Mouse (Mus musculus): ENCODE measurements around the gene Vmac. TPM values are rescaled to one million over a fixed set of nuclear protein-coding genes. Genes with fewer than 3 reads are reported as not detected.

Vmac gene
- polyA plus RNA-seq, 1 experiment from 2014 or later = 16.7 TPM

GRCm38 (mm10) chr17:56706515-56706914, 11.3 kb downstream of the Vmac start:
- Histone ChIP-seq H3K4me2 (no peak overlapping the region), H3K36me3 (peaks cover 96% of the 10 kb centered on the region), H3K27me3 (no peaks in the 10 kb centered on the region), H3K4me1 (replicated peaks) (no peaks in the 10 kb centered on the region), H3K9ac (no peak overlapping the region), H3K9me3 (no peaks in the 10 kb centered on the region), H3K4me3 (no peak overlapping the region), H3K27ac (replicated peaks) (no peak overlapping the region)
- WGBS = 97% methylated on average over 1 of the region's 1 CpGs
- no peak for ATAC-seq (ENCODE audit: low FRiP score, low read depth)

GRCm38 (mm10) chr17:56703038-56703437, 14.8 kb downstream of the Vmac start:
- H3K27ac ChIP-seq (replicated peaks) = no peak overlapping the region
- H3K4me2 ChIP-seq = no peak overlapping the region
- no peaks in the 10 kb centered on the region for H3K27me3 ChIP-seq
- no peaks in the 10 kb centered on the region for H3K9me3 ChIP-seq
- no peak overlapping the region for H3K9ac ChIP-seq
- no peaks in the 10 kb centered on the region for H3K4me1 ChIP-seq (replicated peaks)
- no peak for ATAC-seq (ENCODE audit: low FRiP score, low read depth)
- H3K36me3 ChIP-seq = peaks cover 86% of the 10 kb centered on the region
- no peak overlapping the region for H3K4me3 ChIP-seq
- WGBS = 89% methylated on average over 4 of the region's 4 CpGs

GRCm38 (mm10) chr17:56700451-56700850, 17.4 kb downstream of the Vmac start:
- Histone ChIP-seq H3K36me3 (peaks cover 74% of the 10 kb centered on the region), H3K9ac (no peak overlapping the region), H3K4me1 (replicated peaks) (no peaks in the 10 kb centered on the region), H3K9me3 (no peaks in the 10 kb centered on the region), H3K27ac (replicated peaks) (no peak overlapping the region), H3K27me3 (no peaks in the 10 kb centered on the region), H3K4me2 (no peak overlapping the region), H3K4me3 (no peak overlapping the region)
- WGBS = 87% methylated on average over 2 of the region's 2 CpGs
- ATAC-seq (ENCODE audit: low FRiP score, low read depth) = no peak

DNA sequence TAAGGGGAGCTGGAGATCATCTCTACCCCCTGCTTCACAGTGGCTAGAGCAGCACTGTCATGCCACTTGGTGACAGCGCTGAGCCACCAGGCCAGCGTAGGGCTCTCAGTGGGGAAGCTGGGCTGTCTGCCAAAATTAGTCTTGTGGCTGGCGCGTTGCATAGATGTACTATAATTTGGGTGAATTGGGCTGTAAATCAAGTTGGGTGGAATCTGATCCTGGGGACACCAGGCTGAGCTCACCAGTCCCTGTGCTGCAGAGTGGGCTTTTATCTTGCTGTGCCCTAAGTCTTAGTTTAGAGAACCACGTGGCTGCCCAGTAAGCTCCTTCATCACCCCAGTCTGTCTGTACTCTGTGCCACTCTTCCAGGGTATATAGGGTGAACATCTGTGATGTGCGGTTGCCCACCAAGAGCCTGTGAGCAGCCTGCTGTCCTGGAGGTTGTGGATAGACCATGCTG, 23.9 kb downstream of the Vmac start:
- no peaks in the 10 kb centered on the region for H3K27me3 ChIP-seq
- no peak overlapping the region for H3K4me3 ChIP-seq
- 39% methylated on average over 6 of the region's 6 CpGs for WGBS
- ATAC-seq (ENCODE audit: low FRiP score, low read depth) = peak; percentile 52
- no peak overlapping the region for H3K9ac ChIP-seq
- H3K36me3 ChIP-seq = peaks cover 31% of the 10 kb centered on the region
- peaks cover 28% of the 10 kb centered on the region for H3K4me1 ChIP-seq (replicated peaks)
- no peaks in the 10 kb centered on the region for H3K9me3 ChIP-seq
- H3K27ac ChIP-seq (replicated peaks) = peak overlapping the region; percentile 52
- H3K4me2 ChIP-seq = no peak overlapping the region

DNA sequence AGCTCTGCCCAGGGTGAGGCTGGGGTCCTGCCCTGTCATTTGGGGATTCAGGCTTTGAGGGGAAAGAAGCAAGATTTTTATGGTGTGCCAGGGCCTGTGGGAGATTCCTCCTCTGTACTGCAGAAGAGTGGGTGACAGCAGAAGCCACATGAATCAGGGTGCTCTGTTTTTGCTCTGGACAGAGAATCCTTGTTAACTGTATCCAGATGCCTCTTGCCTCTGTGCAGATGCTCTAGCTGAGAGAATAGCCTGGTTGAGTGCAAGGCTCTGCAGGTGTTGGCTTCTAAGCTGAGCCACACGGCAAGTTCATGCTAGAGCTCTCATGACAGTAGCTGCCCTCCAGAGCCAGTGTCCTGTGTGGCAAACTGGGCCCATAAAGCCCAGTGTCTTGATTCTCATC, 24.4 kb downstream of the Vmac start:
- peaks cover 26% of the 10 kb centered on the region for H3K36me3 ChIP-seq
- WGBS = 48% methylated on average over 1 of the region's 1 CpGs
- no peaks in the 10 kb centered on the region for H3K27me3 ChIP-seq
- H3K9ac ChIP-seq = no peak overlapping the region
- no peaks in the 10 kb centered on the region for H3K9me3 ChIP-seq
- H3K4me1 ChIP-seq (replicated peaks) = peaks cover 28% of the 10 kb centered on the region
- no peak overlapping the region for H3K4me2 ChIP-seq
- no peak for ATAC-seq (ENCODE audit: low FRiP score, low read depth)
- H3K27ac ChIP-seq (replicated peaks) = peak overlapping the region; percentile 52
- no peak overlapping the region for H3K4me3 ChIP-seq

- no peak for ATAC-seq (ENCODE audit: low FRiP score, low read depth)
- Histone ChIP-seq H3K27me3 (no peaks in the 10 kb centered on the region), H3K27ac (replicated peaks) (no peak overlapping the region), H3K4me3 (no peak overlapping the region), H3K36me3 (peaks cover 27% of the 10 kb centered on the region), H3K9ac (no peak overlapping the region), H3K4me2 (no peak overlapping the region), H3K4me1 (replicated peaks) (peaks cover 27% of the 10 kb centered on the region), H3K9me3 (no peaks in the 10 kb centered on the region)
- WGBS = 90% methylated on average over 2 of the region's 2 CpGs
Measured at GRCm38 (mm10) chr17:56688689-56689088, 29.1 kb downstream of the Vmac start.

DNA sequence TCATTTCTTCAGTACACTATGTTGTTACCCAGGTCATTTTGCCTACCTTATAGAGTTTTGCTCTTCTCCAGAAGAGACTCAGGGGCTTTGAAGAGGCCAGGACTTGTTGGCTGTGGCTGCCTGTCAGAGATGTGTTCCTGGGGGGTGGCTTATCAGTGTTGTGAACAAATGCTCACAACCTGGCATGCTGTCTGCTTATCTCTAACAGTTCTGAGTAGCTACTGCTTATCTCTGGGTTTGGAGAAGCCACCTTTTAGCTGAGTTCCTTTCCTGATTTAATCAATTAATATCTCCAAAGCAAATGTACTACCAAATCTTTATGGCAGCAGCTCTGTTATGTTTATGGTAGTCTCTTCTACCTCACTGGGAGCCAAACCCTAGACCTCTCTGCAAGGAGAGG, 29.8 kb downstream of the Vmac start:
- H3K27ac ChIP-seq (replicated peaks) = no peak overlapping the region

GRCm38 (mm10) chr17:56686801-56687200, 31.0 kb downstream of the Vmac start:
- Histone ChIP-seq H3K4me3 (no peak overlapping the region), H3K36me3 (peaks cover 32% of the 10 kb centered on the region), H3K27ac (replicated peaks) (no peak overlapping the region), H3K9ac (no peak overlapping the region), H3K9me3 (no peaks in the 10 kb centered on the region), H3K4me2 (no peak overlapping the region), H3K27me3 (no peaks in the 10 kb centered on the region), H3K4me1 (replicated peaks) (peaks cover 17% of the 10 kb centered on the region)
- WGBS = 87% methylated on average over 4 of the region's 4 CpGs
- no peak for ATAC-seq (ENCODE audit: low FRiP score, low read depth)

More for the DNA sequence above, 29.8 kb downstream of the Vmac start:
- Histone ChIP-seq H3K36me3 (peaks cover 27% of the 10 kb centered on the region), H3K4me2 (no peak overlapping the region), H3K4me1 (replicated peaks) (peaks cover 23% of the 10 kb centered on the region), H3K4me3 (no peak overlapping the region), H3K9ac (no peak overlapping the region), H3K9me3 (no peaks in the 10 kb centered on the region), H3K27me3 (no peaks in the 10 kb centered on the region)
- no peak for ATAC-seq (ENCODE audit: low FRiP score, low read depth)

DNA sequence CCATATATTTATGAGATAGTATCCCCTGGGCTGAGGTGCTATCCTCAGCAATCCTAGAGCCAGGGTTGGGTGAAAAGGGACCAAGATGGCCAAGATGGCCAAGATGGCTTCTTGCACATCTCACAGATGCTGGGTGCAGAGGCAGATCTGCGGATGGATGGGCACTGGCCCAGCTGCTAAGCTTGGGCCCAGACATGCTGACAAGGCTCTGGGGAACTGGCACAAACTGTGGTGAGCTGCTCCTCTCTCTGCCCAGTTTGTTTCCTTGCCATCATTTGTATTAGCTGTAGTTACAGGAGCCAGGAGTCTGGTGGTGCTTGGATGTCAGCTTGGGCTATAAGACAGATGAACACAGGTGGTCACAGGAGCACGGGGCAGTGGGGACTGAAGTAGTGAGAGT, 33.2 kb downstream of the Vmac start:
- Histone ChIP-seq H3K27ac (replicated peaks) (no peak overlapping the region), H3K4me1 (replicated peaks) (peaks cover 23% of the 10 kb centered on the region; the same call in 1 of the 2 replicates), H3K36me3 (peaks cover 32% of the 10 kb centered on the region), H3K27me3 (no peaks in the 10 kb centered on the region), H3K4me3 (no peak overlapping the region), H3K9ac (no peak overlapping the region), H3K4me2 (no peak overlapping the region), H3K9me3 (no peaks in the 10 kb centered on the region)
- 80% methylated on average over 2 of the region's 2 CpGs for WGBS
- no peak for ATAC-seq (ENCODE audit: low FRiP score, low read depth)

DNA sequence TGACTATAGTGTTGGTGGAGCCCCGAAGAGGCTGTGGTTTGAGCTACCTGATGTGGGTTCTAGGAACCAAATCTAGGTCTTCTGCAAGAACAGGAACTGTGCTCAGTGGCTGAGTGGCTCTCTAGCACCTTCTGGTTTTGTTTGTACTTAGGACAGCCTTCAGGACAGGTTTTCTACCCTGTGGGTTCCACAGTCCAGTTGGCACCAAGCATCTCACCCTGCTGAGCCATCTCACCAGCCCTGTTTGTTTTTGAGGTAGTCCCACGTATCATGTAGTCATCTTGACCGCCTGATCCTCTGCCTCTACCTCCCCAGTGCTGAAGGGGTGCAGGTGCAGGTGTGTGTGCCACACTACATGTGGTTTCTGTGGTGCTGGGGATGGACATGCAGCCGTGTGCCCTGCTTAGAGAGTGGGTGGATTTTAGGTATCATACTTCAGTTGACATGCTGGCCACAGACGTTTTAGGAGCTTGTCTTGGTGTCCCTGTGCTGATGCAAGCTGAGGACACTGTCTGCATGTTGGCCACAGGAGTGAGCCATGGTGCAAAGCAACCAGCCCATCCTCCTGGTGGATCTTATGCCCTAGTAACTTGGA, 34.2 kb downstream of the Vmac start:
- no peaks in the 10 kb centered on the region for H3K9me3 ChIP-seq
- no peak overlapping the region for H3K27ac ChIP-seq (replicated peaks)
- peaks cover 31% of the 10 kb centered on the region for H3K36me3 ChIP-seq
- no peak for ATAC-seq (ENCODE audit: low FRiP score, low read depth)
- no peak overlapping the region for H3K4me2 ChIP-seq
- H3K4me3 ChIP-seq = no peak overlapping the region
- peaks cover 23% of the 10 kb centered on the region; the same call in 1 of the 2 replicates for H3K4me1 ChIP-seq (replicated peaks)
- WGBS = 92% methylated on average over 5 of the region's 5 CpGs
- H3K9ac ChIP-seq = no peak overlapping the region
- H3K27me3 ChIP-seq = no peaks in the 10 kb centered on the region

GRCm38 (mm10) chr17:56682880-56683279, 34.9 kb downstream of the Vmac start:
- Histone ChIP-seq H3K4me2 (no peak overlapping the region), H3K4me3 (no peak overlapping the region), H3K27ac (replicated peaks) (no peak overlapping the region), H3K4me1 (replicated peaks) (peaks cover 24% of the 10 kb centered on the region; the same call in 1 of the 2 replicates), H3K9ac (no peak overlapping the region), H3K36me3 (peaks cover 28% of the 10 kb centered on the region), H3K27me3 (no peaks in the 10 kb centered on the region), H3K9me3 (no peaks in the 10 kb centered on the region)
- no peak for ATAC-seq (ENCODE audit: low FRiP score, low read depth)
- WGBS = 80% methylated on average over 3 of the region's 3 CpGs

GRCm38 (mm10) chr17:56681791-56682190, 36.0 kb downstream of the Vmac start:
- no peak overlapping the region for H3K27ac ChIP-seq (replicated peaks)
- H3K9me3 ChIP-seq = no peaks in the 10 kb centered on the region
- no peak overlapping the region for H3K4me2 ChIP-seq
- no peak overlapping the region for H3K9ac ChIP-seq
- 78% methylated on average over 4 of the region's 4 CpGs for WGBS
- H3K27me3 ChIP-seq = no peaks in the 10 kb centered on the region
- no peak for ATAC-seq (ENCODE audit: low FRiP score, low read depth)
- no peak overlapping the region for H3K4me3 ChIP-seq
- H3K4me1 ChIP-seq (replicated peaks) = peaks cover 35% of the 10 kb centered on the region
- peaks cover 24% of the 10 kb centered on the region for H3K36me3 ChIP-seq
